Mouse (Mus musculus): Measurements from ENCODE around the gene Snrpe. TPM values are rescaled to one million over a fixed set of nuclear protein-coding genes. Genes with fewer than 3 reads are reported as not detected.

The Snrpe gene
- polyA plus RNA-seq (2014; fragmentation: Illumina TruSeq; extraction: RNeasy Lipid Tissue Mini Kit (QIAGEN cat#74804); ENCODE audit: insufficient read depth, low read depth, low replicate concordance): 209 TPM

DNA sequence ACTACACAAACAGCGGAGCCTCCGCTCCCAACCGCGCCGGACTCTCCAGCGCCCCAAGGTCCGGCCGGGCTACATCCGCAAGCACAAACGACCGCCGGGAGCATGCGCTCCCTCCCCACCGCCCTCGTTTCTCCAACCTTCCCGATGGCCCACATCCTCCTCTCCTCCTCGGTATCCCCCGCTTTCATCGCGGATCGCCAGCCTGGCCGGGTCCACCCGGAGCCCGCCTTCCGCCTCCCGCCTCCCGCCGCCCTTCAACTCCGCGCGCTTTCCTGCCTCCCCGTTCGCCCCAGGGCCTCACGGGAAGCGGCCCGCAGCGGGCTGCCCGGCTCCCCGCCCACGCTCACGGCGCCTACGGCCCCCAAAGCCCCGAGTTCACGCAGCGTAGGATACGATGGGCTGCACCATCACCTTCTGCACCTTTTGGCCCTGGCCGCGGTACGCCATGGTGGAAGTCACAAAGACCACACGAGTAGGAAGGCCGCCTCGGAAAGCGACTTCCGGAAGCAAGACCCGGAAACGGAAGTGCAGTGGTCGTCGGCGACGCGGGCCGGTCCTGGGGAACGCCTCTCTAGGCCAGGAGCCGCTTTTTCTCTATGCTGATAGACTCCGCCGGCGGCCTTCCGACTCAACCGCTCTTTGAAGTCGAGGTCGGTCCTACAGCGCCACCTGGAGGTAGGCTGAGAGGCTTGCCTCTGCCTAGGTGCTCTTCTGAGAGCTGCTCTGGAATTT lies at the start of gene Snrpe:
Snrpe (minus strand) TSS at position 521 of the 732 bp plus-strand sequence.

Other genes with a start within 250 kb of the Snrpe start
- gene Etnk2, start 246.7 kb downstream of the Snrpe start, polyA plus RNA-seq (2014; fragmentation: Illumina TruSeq; extraction: RNeasy Lipid Tissue Mini Kit (QIAGEN cat#74804); ENCODE audit: insufficient read depth, low read depth, low replicate concordance): 0.25 TPM
- gene Sox13, start 185.9 kb downstream of the Snrpe start, polyA plus RNA-seq (2014; fragmentation: Illumina TruSeq; extraction: RNeasy Lipid Tissue Mini Kit (QIAGEN cat#74804); ENCODE audit: insufficient read depth, low read depth, low replicate concordance): 25.5 TPM
- gene Zbed6, start 50.6 kb upstream of the Snrpe start, polyA plus RNA-seq (2014; fragmentation: Illumina TruSeq; extraction: RNeasy Lipid Tissue Mini Kit (QIAGEN cat#74804); ENCODE audit: insufficient read depth, low read depth, low replicate concordance): 1.2 TPM
- 1.1 TPM for gene Gm38394, start 51.0 kb upstream of the Snrpe start, polyA plus RNA-seq (2014; fragmentation: Illumina TruSeq; extraction: RNeasy Lipid Tissue Mini Kit (QIAGEN cat#74804); ENCODE audit: insufficient read depth, low read depth, low replicate concordance)
- 4.9 TPM for gene Lax1, start 79.8 kb upstream of the Snrpe start, polyA plus RNA-seq (2014; fragmentation: Illumina TruSeq; extraction: RNeasy Lipid Tissue Mini Kit (QIAGEN cat#74804); ENCODE audit: insufficient read depth, low read depth, low replicate concordance)
- gene Atp2b4, start 190.8 kb upstream of the Snrpe start, polyA plus RNA-seq (2014; fragmentation: Illumina TruSeq; extraction: RNeasy Lipid Tissue Mini Kit (QIAGEN cat#74804); ENCODE audit: insufficient read depth, low read depth, low replicate concordance): 3.8 TPM